Mouse (Mus musculus) neural tube, embryonic 11.5 days (tissue): Measurements from ENCODE around the gene Pex14. TPM values are rescaled to one million over a fixed set of nuclear protein-coding genes. Genes with fewer than 3 reads are reported as not detected.

Experiments used
- ATAC-seq: fragments of 200-750 bp; cut with Nextera tagmentation; 2 replicates; pipeline ENCODE4 v1.8.0; 2017; ENCODE audit warnings: moderate number of reproducible peaks, mild to moderate bottlenecking, moderate TSS enrichment, moderate library complexity; ENCODE audit not compliant: insufficient read depth, low FRiP score, low TSS enrichment
- DNase-seq: peaks from one replicate; pipeline ENCODE4 v3.0.0-alpha.2; 2015; ENCODE audit warnings: low spot score
- H3K27ac ChIP-seq: fragments of 300-500 bp; sonication (generic); 2 replicates; pipeline ENCODE4 v1.5.1; 2014; ENCODE audit warnings: low read depth, mild to moderate bottlenecking, low read length
- H3K27me3 ChIP-seq: fragments of 300-500 bp; sonication (generic); 2 replicates; pipeline ENCODE4 v1.6.1; 2014; ENCODE audit warnings: mild to moderate bottlenecking, low read length, mixed read lengths; ENCODE audit not compliant: control insufficient read depth, insufficient read depth
- H3K36me3 ChIP-seq: fragments of 300-500 bp; sonication (generic); 2 replicates; pipeline ENCODE4 v1.6.1; 2014; ENCODE audit warnings: mild to moderate bottlenecking, low read length, moderate library complexity, mixed read lengths; ENCODE audit not compliant: control insufficient read depth, insufficient read depth
- H3K4me1 ChIP-seq: fragments of 300-500 bp; sonication (generic); 2 replicates; pipeline ENCODE4 v1.6.1; 2014; ENCODE audit warnings: low read length, mixed read lengths; ENCODE audit not compliant: control insufficient read depth, insufficient read depth
- H3K4me2 ChIP-seq: fragments of 300-500 bp; sonication (generic); 2 replicates; pipeline ENCODE4 v1.6.1; 2014; ENCODE audit warnings: low read depth, mild to moderate bottlenecking, moderate library complexity
- H3K4me3 ChIP-seq: fragments of 300-500 bp; sonication (generic); 2 replicates; pipeline ENCODE4 v1.5.1; 2014; ENCODE audit warnings: low read depth, low read length
- H3K9ac ChIP-seq: fragments of 300-500 bp; sonication (generic); 2 replicates; pipeline ENCODE4 v1.6.1; 2014; ENCODE audit warnings: mild to moderate bottlenecking, low read length
- H3K9me3 ChIP-seq: fragments of 300-500 bp; sonication (generic); 2 replicates; pipeline ENCODE4 v1.6.1; 2016; ENCODE audit warnings: low read length; ENCODE audit not compliant: control insufficient read depth
- WGBS: fragments of 180-500 bp; shearing (Covaris S2); extraction: QIAGEN DNeasy Blood & Tissue Kit; methylation state at CpG from one replicate; pipeline ENCODE4 v1.1.7; 2014; 5-methylcytosine and 5-hydroxymethylcytosine counted together
- polyA plus RNA-seq: library from polyadenylated mRNA; unstranded; fragments of >200 nt; fragmentation: Nextera tagmentation; extraction: Ambion mirVana; gene quantifications from 2 replicates; pipeline ENCODE4 v1.2.1, GENCODE M21; 2014

The Pex14 gene
- polyA plus RNA-seq, 1 experiment from 2014 or later, result 43.0 TPM

DNA sequence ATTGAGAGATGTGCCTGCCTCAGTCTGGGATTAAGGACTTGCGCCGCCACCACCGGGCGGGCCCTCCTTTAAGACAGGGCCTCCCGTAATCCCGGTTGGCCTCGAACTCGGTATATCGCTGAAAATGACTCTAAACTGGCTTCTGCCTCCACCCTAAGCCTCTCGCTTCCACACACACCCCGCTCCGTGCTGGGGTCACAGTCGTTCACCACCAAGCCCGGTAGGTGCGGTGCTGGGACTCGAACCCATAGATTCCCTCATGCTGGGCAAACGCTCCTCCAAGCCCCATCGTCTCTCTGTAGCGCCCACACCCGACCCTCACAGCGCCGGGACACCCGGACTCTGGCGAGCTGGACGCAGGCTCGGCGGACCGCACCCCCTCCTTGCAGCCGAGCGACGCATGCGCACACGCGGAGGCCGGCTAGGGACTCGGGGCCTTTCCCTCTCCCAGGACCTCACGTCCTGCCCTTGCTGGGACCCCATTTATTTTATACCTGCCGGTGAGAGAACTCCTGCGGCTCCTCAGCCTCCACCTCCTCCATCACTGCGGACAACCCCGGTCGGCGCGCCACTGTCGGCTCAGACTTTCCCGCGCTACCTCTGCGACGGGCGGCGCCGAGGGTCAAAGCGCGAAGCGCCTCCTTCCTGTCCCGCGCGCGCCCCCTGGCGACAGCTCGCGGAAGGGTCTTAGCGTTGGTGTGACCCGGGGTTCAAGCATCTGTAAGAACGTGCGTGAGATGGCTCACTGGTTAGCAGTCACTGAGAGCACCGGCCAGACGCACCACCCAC lies 37.5 kb upstream of the Pex14 start, which contains the start of gene Cenps:
Gene Cenps (minus strand): TSS at position 648 of the 789 bp plus-strand sequence.
- 0 out of 2 replicates have a peak, but pooled peaks cover 2% of the 10 kb centered on the region for H3K4me1 ChIP-seq
- WGBS, result 2% methylated on average over 68 of the region's 68 CpGs
- peak within 1 kb of the TSS; percentile 57 for H3K27ac ChIP-seq
- peak within 1 kb of the TSS; percentile 49 for H3K4me3 ChIP-seq
- peak; percentile 97 for DNase-seq
- no peaks in the 10 kb centered on the region for H3K36me3 ChIP-seq
- H3K9ac ChIP-seq, result peak within 1 kb of the TSS; percentile 78
- H3K4me2 ChIP-seq, result peak within 1 kb of the TSS; percentile 57
- H3K9me3 ChIP-seq, result no peaks in the 10 kb centered on the region
- no peaks in the 10 kb centered on the region for H3K27me3 ChIP-seq
- peak; percentile 89 for ATAC-seq

DNA sequence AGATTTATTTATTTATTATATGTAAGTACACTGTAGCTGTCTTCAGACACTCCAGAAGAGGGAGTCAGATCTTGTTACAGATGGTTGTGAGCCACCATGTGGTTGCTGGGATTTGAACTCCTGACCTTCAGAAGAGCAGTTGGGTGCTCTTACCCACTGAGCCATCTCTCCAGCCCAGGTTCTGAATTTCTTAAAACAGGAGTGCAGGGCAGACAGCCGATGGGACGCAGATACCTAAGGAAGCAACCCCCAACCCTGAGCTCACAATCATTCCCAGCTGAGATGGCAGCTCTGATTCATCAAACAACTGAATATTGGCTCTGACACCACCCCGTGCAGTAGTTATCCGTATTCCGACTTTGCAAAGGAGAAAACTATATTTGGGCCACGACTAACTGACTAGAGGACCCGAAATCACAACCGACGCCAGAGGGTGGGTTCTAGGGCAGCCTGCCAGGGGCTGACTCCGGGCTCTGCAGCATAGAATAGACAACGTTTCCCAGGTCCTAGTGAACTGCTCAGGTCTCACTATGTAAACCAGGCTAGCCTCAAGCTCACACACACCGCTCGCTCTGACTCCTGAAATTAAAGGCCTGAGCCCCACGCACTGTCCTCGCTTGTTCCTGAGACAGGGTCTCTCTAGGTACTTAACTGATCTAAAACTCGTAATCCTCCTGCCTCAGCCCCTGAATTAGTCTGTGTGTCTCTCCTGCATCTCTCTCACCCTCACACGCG lies 36.6 kb upstream of the Pex14 start:
- Histone ChIP-seq H3K9ac (no peak overlapping the region), H3K4me2 (peak overlapping the region; percentile 57), H3K4me1 (0 out of 2 replicates have a peak, but pooled peaks cover 2% of the 10 kb centered on the region), H3K27me3 (no peaks in the 10 kb centered on the region), H3K36me3 (no peaks in the 10 kb centered on the region), H3K4me3 (peak overlapping the region; percentile 49), H3K27ac (no peak overlapping the region), H3K9me3 (no peaks in the 10 kb centered on the region)
- no peak for ATAC-seq
- WGBS, result 71% methylated on average over 18 of the region's 18 CpGs
- DNase-seq, result peak; percentile 17

DNA sequence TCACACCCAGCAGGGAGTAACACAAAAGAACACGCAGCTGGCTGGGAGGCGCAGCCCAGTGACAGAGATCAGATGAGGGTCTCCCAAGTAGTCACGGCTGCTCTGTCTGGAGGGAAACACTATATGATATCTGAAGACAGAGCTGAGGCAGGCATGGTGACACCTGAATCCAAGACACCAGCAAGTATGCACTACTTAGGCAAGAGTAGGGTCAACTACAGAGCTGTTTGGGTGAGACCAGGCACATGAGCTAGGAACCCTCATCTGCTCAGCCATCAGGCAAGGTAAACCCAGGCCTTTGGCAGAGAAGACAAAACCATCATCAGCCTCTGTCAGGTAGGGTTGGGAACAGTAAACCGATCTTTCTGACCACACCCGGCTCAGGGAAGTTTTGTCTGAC lies 33.7 kb upstream of the Pex14 start:
- WGBS, result 63% methylated on average over 5 of the region's 5 CpGs
- Histone ChIP-seq H3K36me3 (no peaks in the 10 kb centered on the region), H3K4me2 (no peak overlapping the region), H3K9me3 (no peaks in the 10 kb centered on the region), H3K9ac (no peak overlapping the region), H3K4me1 (0 out of 2 replicates have a peak, but pooled peaks cover 2% of the 10 kb centered on the region), H3K4me3 (no peak overlapping the region), H3K27me3 (no peaks in the 10 kb centered on the region), H3K27ac (no peak overlapping the region)
- no peak for ATAC-seq
- DNase-seq, result no peak

DNA sequence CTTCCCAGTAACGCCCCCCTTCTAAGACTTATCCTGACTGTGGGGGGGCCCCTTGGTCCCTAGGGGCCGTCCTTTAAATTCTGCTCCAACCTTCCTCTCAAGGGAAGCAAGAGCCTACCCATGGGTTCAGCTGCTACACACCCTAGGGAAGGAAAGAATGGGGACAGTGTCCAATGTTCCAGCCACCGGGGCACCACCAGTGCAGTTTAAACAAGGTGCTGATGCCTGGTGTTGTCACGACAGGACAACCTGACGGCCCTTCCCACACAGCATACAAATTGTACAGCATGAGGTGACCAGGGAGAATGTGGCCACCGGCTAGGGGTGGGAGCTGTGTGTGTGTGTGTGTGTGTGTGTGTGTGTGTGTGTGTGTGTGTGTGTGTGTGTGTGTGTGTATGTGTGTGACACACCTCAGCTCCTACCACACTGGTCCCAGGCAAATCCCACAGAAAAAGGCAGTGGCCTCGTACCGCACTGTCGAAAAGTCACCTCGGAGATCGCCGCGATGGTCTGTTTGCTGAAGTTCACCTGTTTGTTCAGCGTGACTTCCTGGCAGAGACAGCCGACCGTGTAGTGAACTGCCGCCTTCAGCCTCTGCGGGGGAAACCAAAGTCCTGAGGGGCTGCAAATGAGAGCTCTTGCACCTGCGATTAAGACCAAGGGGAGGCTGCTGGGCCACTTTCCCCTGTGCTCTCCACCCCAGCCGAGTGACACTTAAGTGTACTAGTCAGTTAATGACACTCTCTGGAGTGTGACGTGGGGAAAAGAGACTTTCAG lies 32.3 kb upstream of the Pex14 start:
- Histone ChIP-seq H3K4me3 (no peak overlapping the region), H3K9me3 (no peaks in the 10 kb centered on the region), H3K4me2 (no peak overlapping the region), H3K27ac (no peak overlapping the region), H3K27me3 (no peaks in the 10 kb centered on the region), H3K9ac (no peak overlapping the region), H3K36me3 (no peaks in the 10 kb centered on the region), H3K4me1 (0 out of 2 replicates have a peak, but pooled peaks cover 2% of the 10 kb centered on the region)
- ATAC-seq (no peak), DNase-seq (no peak)
- WGBS, result 85% methylated on average over 21 of the region's 21 CpGs

DNA sequence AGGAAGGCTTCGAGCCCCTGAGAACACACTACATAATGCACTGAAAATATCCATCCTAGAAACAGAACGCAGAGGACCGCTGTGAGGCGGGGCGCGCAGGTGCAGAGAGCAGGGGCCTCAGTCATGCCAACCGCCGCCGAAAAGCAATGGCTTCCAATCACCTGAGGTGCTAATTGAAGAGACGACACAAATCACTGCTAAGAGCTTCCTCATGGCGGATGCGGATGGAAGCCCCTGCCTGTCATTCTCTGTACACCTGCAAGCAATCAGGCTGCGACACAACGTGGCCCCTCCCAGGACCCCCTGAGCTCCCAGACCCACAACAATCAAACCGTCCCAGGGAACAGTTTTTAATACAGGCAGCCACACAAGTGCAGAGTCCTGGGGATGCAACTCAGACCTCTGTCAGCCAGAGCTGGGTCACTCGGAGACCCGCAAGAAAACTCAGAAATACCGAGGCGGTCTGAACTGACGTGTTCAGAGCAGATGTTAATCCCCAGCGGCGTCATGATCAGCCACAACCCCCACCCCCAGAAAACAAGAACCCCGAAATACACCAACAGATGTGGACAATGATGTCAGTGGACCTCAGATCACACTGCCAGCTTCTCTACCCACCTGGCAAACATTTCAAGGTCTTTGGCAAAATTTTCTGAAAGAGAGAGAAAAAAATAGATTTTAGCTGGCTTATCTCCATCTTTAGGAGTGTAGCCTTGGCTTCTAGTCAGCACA lies 31.5 kb upstream of the Pex14 start:
- Histone ChIP-seq H3K9ac (no peak overlapping the region), H3K9me3 (no peaks in the 10 kb centered on the region), H3K27ac (no peak overlapping the region), H3K4me3 (no peak overlapping the region), H3K36me3 (no peaks in the 10 kb centered on the region), H3K27me3 (no peaks in the 10 kb centered on the region), H3K4me2 (no peak overlapping the region), H3K4me1 (no peaks in the 10 kb centered on the region)
- no peak for ATAC-seq
- no peak for DNase-seq
- WGBS, result 84% methylated on average over 23 of the region's 23 CpGs

DNA sequence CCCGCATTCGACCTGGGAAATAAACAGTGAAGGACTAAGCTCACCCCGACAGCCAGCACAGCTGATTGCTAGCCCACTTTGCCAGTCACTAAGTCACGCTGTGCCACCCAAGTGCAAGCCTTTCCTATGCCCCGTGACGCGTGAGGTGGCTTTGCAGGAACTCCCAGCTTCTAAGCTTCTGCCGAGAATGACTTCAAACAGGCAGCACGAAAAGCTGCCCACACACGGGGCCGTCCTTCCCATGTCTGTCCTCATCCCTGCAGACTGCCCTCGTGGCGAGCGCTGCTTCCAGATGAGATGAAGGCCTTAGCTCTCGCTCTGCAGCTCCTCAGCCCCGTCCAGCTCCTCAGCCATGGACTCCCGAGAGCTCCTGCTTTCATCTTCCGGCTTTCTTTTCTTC lies 28.8 kb upstream of the Pex14 start:
- no peaks in the 10 kb centered on the region for H3K27me3 ChIP-seq
- WGBS, result 80% methylated on average over 18 of the region's 18 CpGs
- no peaks in the 10 kb centered on the region for H3K4me1 ChIP-seq
- no peak overlapping the region for H3K4me3 ChIP-seq
- ATAC-seq (no peak), DNase-seq (no peak)
- H3K36me3 ChIP-seq, result no peaks in the 10 kb centered on the region
- no peak overlapping the region for H3K27ac ChIP-seq
- no peak overlapping the region for H3K4me2 ChIP-seq
- no peaks in the 10 kb centered on the region for H3K9me3 ChIP-seq
- H3K9ac ChIP-seq, result no peak overlapping the region

DNA sequence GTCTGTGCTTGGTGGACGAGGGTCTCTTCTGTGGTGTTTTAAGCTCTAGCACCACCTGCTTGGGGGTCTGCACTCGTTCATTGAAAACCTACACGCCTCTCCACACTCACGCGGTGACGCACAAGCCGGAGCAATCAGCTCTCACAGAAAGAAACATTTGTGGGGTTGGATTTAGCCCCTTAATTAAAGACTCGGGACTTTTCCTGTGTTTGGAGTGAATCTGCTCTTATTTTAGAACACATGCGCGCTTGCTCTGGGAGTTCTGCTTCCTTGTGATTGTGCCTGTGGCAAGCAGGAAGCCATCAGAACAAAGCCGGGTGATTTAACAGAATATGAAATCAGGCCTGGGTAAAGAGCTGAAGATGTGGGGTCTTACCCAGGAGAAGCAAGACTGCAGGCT lies 27.0 kb upstream of the Pex14 start, which contains the start of gene Cort:
Gene Cort (minus strand): TSS at position 101 of the 400 bp plus-strand sequence.
- H3K27me3 ChIP-seq, result no peaks in the 10 kb centered on the region
- no peak within 1 kb of the TSS for H3K4me2 ChIP-seq
- ATAC-seq, result no peak
- H3K4me1 ChIP-seq, result no peaks in the 10 kb centered on the region
- no peak within 1 kb of the TSS for H3K9ac ChIP-seq
- no peak within 1 kb of the TSS for H3K27ac ChIP-seq
- H3K36me3 ChIP-seq, result no peaks in the 10 kb centered on the region
- no peak for DNase-seq
- no peak within 1 kb of the TSS for H3K4me3 ChIP-seq
- no peaks in the 10 kb centered on the region for H3K9me3 ChIP-seq
- 90% methylated on average over 11 of the region's 11 CpGs for WGBS

DNA sequence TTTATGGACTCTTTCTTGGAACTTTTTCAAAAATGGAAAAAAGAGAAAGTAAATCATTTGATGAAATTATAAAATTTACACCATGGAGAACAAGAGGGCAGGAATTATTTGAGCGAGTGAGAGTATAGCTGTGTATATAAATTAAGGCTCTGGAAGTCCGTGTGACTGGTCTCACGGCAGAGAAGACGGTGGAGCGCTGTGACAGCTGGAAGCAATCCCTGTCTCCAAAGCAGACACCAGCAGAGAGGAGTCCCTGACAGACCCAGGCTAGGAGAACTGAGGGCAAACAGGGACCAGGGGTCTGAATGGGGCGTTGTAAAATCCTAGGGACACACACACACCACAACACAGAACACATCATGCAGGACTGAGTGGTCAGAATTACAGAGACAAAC lies 26.4 kb upstream of the Pex14 start:
- H3K27me3 ChIP-seq, result no peaks in the 10 kb centered on the region
- H3K27ac ChIP-seq, result no peak overlapping the region
- DNase-seq, result no peak
- H3K36me3 ChIP-seq, result no peaks in the 10 kb centered on the region
- no peaks in the 10 kb centered on the region for H3K9me3 ChIP-seq
- no peak overlapping the region for H3K4me3 ChIP-seq
- H3K9ac ChIP-seq, result no peak overlapping the region
- ATAC-seq, result no peak
- no peak overlapping the region for H3K4me2 ChIP-seq
- no peaks in the 10 kb centered on the region for H3K4me1 ChIP-seq
- 61% methylated on average over 6 of the region's 6 CpGs for WGBS
